Mouse (Mus musculus) ES-Bruce4 (cell line): ENCODE data around the gene Ubp1. TPM values are rescaled to one million over a fixed set of nuclear protein-coding genes. Genes with fewer than 3 reads are reported as not detected.

ENCODE experiments used
- H3K27ac ChIP-seq: 2 replicates; pipeline ENCODE4 v1.5.1; 2012; ENCODE audit warnings: low read length, inconsistent platforms; ENCODE audit not compliant: insufficient read depth
- H3K27me3 ChIP-seq: 2 replicates; pipeline ENCODE4 v1.6.1; 2012; ENCODE audit warnings: mild to moderate bottlenecking, low read length, inconsistent platforms; ENCODE audit not compliant: control insufficient read depth, poor library complexity, insufficient read depth, severe bottlenecking
- H3K36me3 ChIP-seq: 2 replicates; pipeline ENCODE4 v1.6.1; 2012; ENCODE audit warnings: inconsistent platforms, mild to moderate bottlenecking, low read length, moderate library complexity; ENCODE audit not compliant: control insufficient read depth, poor library complexity, insufficient read depth, severe bottlenecking
- H3K4me1 ChIP-seq: one replicate; pipeline ENCODE4 v1.8.1; 2011; ENCODE audit warnings: low read length; ENCODE audit not compliant: control insufficient read depth, insufficient read depth
- H3K4me3 ChIP-seq: 2 replicates; pipeline ENCODE4 v1.5.1; 2011; ENCODE audit warnings: low read depth, mild to moderate bottlenecking, low read length
- H3K9ac ChIP-seq: 2 replicates; pipeline ENCODE4 v1.6.1; 2012; ENCODE audit warnings: low read depth, mild to moderate bottlenecking, inconsistent platforms; ENCODE audit not compliant: poor library complexity, severe bottlenecking
- H3K9me3 ChIP-seq: replicated peaks from 2 replicates; pipeline ENCODE4 v1.6.1; 2012; ENCODE audit warnings: mild to moderate bottlenecking, low read length, inconsistent platforms; ENCODE audit not compliant: control insufficient read depth, poor library complexity, insufficient read depth, severe bottlenecking
- CTCF ChIP-seq: IDR thresholded peaks from one replicate; pipeline ENCODE4 v1.8.1; 2011; ENCODE audit warnings: low read depth, low read length
- EP300 ChIP-seq: IDR thresholded peaks from 2 replicates; pipeline ENCODE4 v1.6.1; 2011; ENCODE audit warnings: low read depth, low read length; ENCODE audit not compliant: insufficient read depth
- POLR2A ChIP-seq: IDR thresholded peaks from one replicate; pipeline ENCODE4 v1.8.1; 2011; ENCODE audit warnings: low read length; ENCODE audit not compliant: insufficient read depth
- polyA plus RNA-seq: library from polyadenylated mRNA; stranded (reverse); fragments of >200 nt; gene quantifications from 2 replicates; pipeline ENCODE4 v1.2.4, GENCODE M21; 2011; ENCODE audit warnings: low read depth; ENCODE audit not compliant: missing spikeins, insufficient read depth, insufficient read length

The Ubp1 gene
- polyA plus RNA-seq, 1 experiment, result 111 TPM

- Histone ChIP-seq H3K27ac (no peak overlapping the region), H3K27me3 (no peaks in the 10 kb centered on the region), H3K9ac (no peak overlapping the region), H3K36me3 (no peaks in the 10 kb centered on the region), H3K4me1 (peaks cover 2% of the 10 kb centered on the region), H3K4me3 (no peak overlapping the region), H3K9me3 (no peaks in the 10 kb centered on the region)
- no peak for TF ChIP-seq EP300
- TF ChIP-seq POLR2A, result no peak
Measured at GRCm38 (mm10) chr9:114025182-114025581, 94.4 kb downstream of the Ubp1 start.

- H3K4me1 ChIP-seq, result peaks cover 2% of the 10 kb centered on the region
- no peaks in the 10 kb centered on the region for H3K36me3 ChIP-seq
- peak overlapping the region; percentile 26 for H3K9ac ChIP-seq
- H3K27ac ChIP-seq, result no peak overlapping the region
- H3K27me3 ChIP-seq, result no peaks in the 10 kb centered on the region
- TF ChIP-seq CTCF (no peak), EP300 (no peak), POLR2A (no peak)
- peak overlapping the region; percentile 68 for H3K4me3 ChIP-seq
- 0 out of 2 replicates have a peak, but pooled peaks cover 2% of the 10 kb centered on the region for H3K9me3 ChIP-seq
Measured at GRCm38 (mm10) chr9:114025846-114026245, 95.1 kb downstream of the Ubp1 start.

GRCm38 (mm10) chr9:114026261-114026934 is 95.7 kb downstream of the Ubp1 start:
- peak overlapping the region; percentile 68 for H3K4me3 ChIP-seq
- TF ChIP-seq EP300, result no peak
- no peak for TF ChIP-seq POLR2A
- no peak for TF ChIP-seq CTCF
- H3K27ac ChIP-seq, result no peak overlapping the region
- H3K4me1 ChIP-seq, result peaks cover 2% of the 10 kb centered on the region
- no peaks in the 10 kb centered on the region for H3K36me3 ChIP-seq
- H3K27me3 ChIP-seq, result no peaks in the 10 kb centered on the region
- 0 out of 2 replicates have a peak, but pooled peaks cover 2% of the 10 kb centered on the region for H3K9me3 ChIP-seq
- H3K9ac ChIP-seq, result peak overlapping the region; percentile 26

Other genes with a start within 250 kb of the Ubp1 start
- 133 TPM in 2 replicates for gene Pdcd6ip, start 222.7 kb upstream of the Ubp1 start, polyA plus RNA-seq
- gene Clasp2, start 189.5 kb upstream of the Ubp1 start, polyA plus RNA-seq, result 70.3 and 71.5 TPM in 2 replicates
- gene Fbxl2, start 115.3 kb downstream of the Ubp1 start, polyA plus RNA-seq, result 6.9 and 8.6 TPM in 2 replicates
- 0.53 and 0.73 TPM in 2 replicates for gene Susd5, start 126.2 kb downstream of the Ubp1 start, polyA plus RNA-seq